Mouse (Mus musculus) B cell, adult 2 months (primary cell): ENCODE results near the gene Tcl1b4.

Experiments
- DNase-seq, 2 experiments: peaks; one replicate each; pipeline ENCODE4 v3.0.0; 2022

Tcl1b4 gene

GRCm38 (mm10) chr12:105253796-105254195, 52.0 kb downstream of the Tcl1b4 start:
- DNase-seq = no peak
